Mouse (Mus musculus) gastrocnemius, adult 2 months (tissue): ENCODE measurements around the gene Tom1l2. TPM values are rescaled to one million over a fixed set of nuclear protein-coding genes. Genes with fewer than 3 reads are reported as not detected.

ENCODE experiments used
- DNase-seq: peaks from one replicate; pipeline ENCODE4 v3.0.0; 2022
- H3K27ac ChIP-seq: fragments of 200-600 bp; 2 replicates; pipeline ENCODE4 v1.8.1; 2022; ENCODE audit warnings: mild to moderate bottlenecking
- H3K4me3 ChIP-seq: fragments of 200-600 bp; 2 replicates; pipeline ENCODE4 v1.8.1; 2022; ENCODE audit warnings: mild to moderate bottlenecking, moderate library complexity
- CTCF ChIP-seq: fragments of 200-600 bp; IDR thresholded peaks from 2 replicates; pipeline ENCODE4 v1.8.1; 2022; ENCODE audit warnings: antibody characterized with exemption, mild to moderate bottlenecking, moderate library complexity
- intact Hi-C: fragments of 180-260 bp; cut with DNase I; formaldehyde crosslinking; loops from one replicate; pipeline ENCODE4 v1.15.1; 2025
- total RNA-seq, 2 experiments: library from RNA; stranded (reverse); gene quantifications; 2 replicates each; pipeline ENCODE4 v1.2.3; 2021

Gene Tom1l2
- total RNA-seq, 2 experiments from 2014 or later, result 63.7 to 63.9 TPM

- peak; percentile 67 for DNase-seq
- Histone ChIP-seq H3K4me3 (peak overlapping the region; percentile 46), H3K27ac (peak overlapping the region; percentile 92)
- no peak for TF ChIP-seq CTCF
- intact Hi-C loops, result no loop called here
These were observed 13.7 kb upstream of the Tom1l2 start for GRCm38 (mm10) chr11:60366239-60367019.

GRCm38 (mm10) chr11:60360631-60361201 is 8.0 kb upstream of the Tom1l2 start:
- no peak for TF ChIP-seq CTCF
- Histone ChIP-seq H3K27ac (peak overlapping the region; percentile 85), H3K4me3 (no peak overlapping the region)
- DNase-seq, result no peak
- intact Hi-C loops, result no loop called here

- no peak for TF ChIP-seq CTCF
- intact Hi-C loops, result no loop called here
- Histone ChIP-seq H3K27ac (peak overlapping the region; percentile 76), H3K4me3 (no peak overlapping the region)
- no peak for DNase-seq
These were observed 7.2 kb upstream of the Tom1l2 start for GRCm38 (mm10) chr11:60359936-60360335.

- Histone ChIP-seq H3K27ac (peak overlapping the region; percentile 76), H3K4me3 (no peak overlapping the region)
- intact Hi-C loops, result no loop called here
- DNase-seq, result no peak
- no peak for TF ChIP-seq CTCF
These were observed 6.4 kb upstream of the Tom1l2 start for GRCm38 (mm10) chr11:60359138-60359537.

GRCm38 (mm10) chr11:60358548-60358947 is 5.8 kb upstream of the Tom1l2 start:
- intact Hi-C loops, result no loop called here
- no peak overlapping the region for H3K4me3 ChIP-seq
- H3K27ac ChIP-seq, result peak overlapping the region; percentile 46
- TF ChIP-seq CTCF, result no peak
- peak; percentile 47 for DNase-seq

GRCm38 (mm10) chr11:60357116-60357515 is 4.4 kb upstream of the Tom1l2 start:
- TF ChIP-seq CTCF, result no peak
- Histone ChIP-seq H3K4me3 (no peak overlapping the region), H3K27ac (no peak overlapping the region)
- DNase-seq, result no peak
- intact Hi-C loops, result no loop called here

GRCm38 (mm10) chr11:60355952-60356351 is 3.2 kb upstream of the Tom1l2 start:
- intact Hi-C loops, result no loop called here
- H3K4me3 ChIP-seq, result no peak overlapping the region

GRCm38 (mm10) chr11:60351925-60352371 is 757 bp downstream of the Tom1l2 start:
- Histone ChIP-seq H3K4me3 (peak overlapping the region; percentile 74), H3K27ac (peak overlapping the region; percentile 99)
- peak; percentile 66 for DNase-seq
- intact Hi-C loops, result loop anchor here (5.0 kb wide), 2 partner anchors 60 to 140 kb away; no protein-coding TSS in a partner anchor
- no peak; the same call in 1 of the 2 replicates for TF ChIP-seq CTCF

More at GRCm38 (mm10) chr11:60355952-60356351, 3.2 kb upstream of the Tom1l2 start:
- no peak for TF ChIP-seq CTCF
- no peak for DNase-seq
- H3K27ac ChIP-seq, result no peak overlapping the region

- peak; percentile 40 for TF ChIP-seq CTCF
- intact Hi-C loops, result loop anchor here (5.0 kb wide), 2 partner anchors 61 to 139 kb away; no protein-coding TSS in a partner anchor
- no peak for DNase-seq
- Histone ChIP-seq H3K27ac (peak overlapping the region; percentile 99), H3K4me3 (peak overlapping the region; percentile 74)
These were observed 1.3 kb downstream of the Tom1l2 start for GRCm38 (mm10) chr11:60351388-60351787.

GRCm38 (mm10) chr11:60346537-60346936 is 6.2 kb downstream of the Tom1l2 start:
- H3K27ac ChIP-seq, result peak overlapping the region; percentile 44
- H3K4me3 ChIP-seq, result no peak overlapping the region
- intact Hi-C loops, result no loop called here
- peak; percentile 62 for DNase-seq
- no peak for TF ChIP-seq CTCF

- DNase-seq, result no peak
- TF ChIP-seq CTCF, result no peak
- Histone ChIP-seq H3K4me3 (no peak overlapping the region), H3K27ac (0 out of 2 replicates have a peak overlapping the region, but pooled peaks have one; percentile 44)
- intact Hi-C loops, result no loop called here
These were observed 6.8 kb downstream of the Tom1l2 start for GRCm38 (mm10) chr11:60345868-60346267.

- intact Hi-C loops, result no loop called here
- H3K27ac ChIP-seq, result peak overlapping the region; percentile 51
- TF ChIP-seq CTCF, result no peak
- peak; percentile 55 for DNase-seq
- no peak overlapping the region for H3K4me3 ChIP-seq
These were observed 13.3 kb downstream of the Tom1l2 start for GRCm38 (mm10) chr11:60339361-60339760.

- TF ChIP-seq CTCF, result peak; percentile 71
- Histone ChIP-seq H3K4me3 (no peak overlapping the region), H3K27ac (peak overlapping the region; percentile 59)
- DNase-seq, result peak; percentile 72
- intact Hi-C loops, result no loop called here
These were observed 14.4 kb downstream of the Tom1l2 start for GRCm38 (mm10) chr11:60338291-60338690.
